Mouse (Mus musculus) thymus, postnatal 4 days (tissue): ENCODE results near the gene Kpna4.
"Not testable (repeated sequence)": the region's sequence is repeated elsewhere in the genome, so short reads cannot be mapped to it uniquely, and the experiment has no call there.

Experiments used
- DNase-seq: peaks from one replicate; pipeline ENCODE4 v3.0.0; 2021

The Kpna4 gene

GRCm38 (mm10) chr3:69064005-69064404 is 62.9 kb downstream of the Kpna4 start:
- no peak for DNase-seq

- DNase-seq, result no peak
Observed at GRCm38 (mm10) chr3:69062764-69063163, 64.1 kb downstream of the Kpna4 start.

GRCm38 (mm10) chr3:69060672-69061071 is 66.2 kb downstream of the Kpna4 start:
- no peak for DNase-seq

- no peak for DNase-seq
Observed at GRCm38 (mm10) chr3:69055871-69056270, 71.0 kb downstream of the Kpna4 start.

GRCm38 (mm10) chr3:69054760-69055432 is 72.0 kb downstream of the Kpna4 start:
- no peak for DNase-seq

- no peak for DNase-seq
Observed at GRCm38 (mm10) chr3:69051894-69052293, 75.0 kb downstream of the Kpna4 start.

- no peak for DNase-seq
Observed at GRCm38 (mm10) chr3:69049011-69049410, 77.9 kb downstream of the Kpna4 start.

GRCm38 (mm10) chr3:69047684-69048083 is 79.2 kb downstream of the Kpna4 start:
- no peak for DNase-seq

GRCm38 (mm10) chr3:69046509-69046908 is 80.4 kb downstream of the Kpna4 start:
- no peak for DNase-seq

GRCm38 (mm10) chr3:69045750-69046149 is 81.2 kb downstream of the Kpna4 start:
- DNase-seq, result peak; percentile 27

- no peak for DNase-seq
Observed at GRCm38 (mm10) chr3:69045400-69045703, 81.6 kb downstream of the Kpna4 start.

GRCm38 (mm10) chr3:69044645-69045399 is 82.1 kb downstream of the Kpna4 start, which contains the start of gene Trim59:
TSS of gene Trim59 (minus strand) at chr3:69044755.
- peak; percentile 95 for DNase-seq

- no peak for DNase-seq
Observed at GRCm38 (mm10) chr3:69044167-69044591, 82.7 kb downstream of the Kpna4 start.

- DNase-seq, result no peak
Observed at GRCm38 (mm10) chr3:69041298-69041697, 85.6 kb downstream of the Kpna4 start.

GRCm38 (mm10) chr3:69040105-69040504 is 86.8 kb downstream of the Kpna4 start:
- no peak for DNase-seq

- DNase-seq, result no peak
Observed at GRCm38 (mm10) chr3:69026133-69026783, 100.7 kb downstream of the Kpna4 start.

- DNase-seq, result no peak
Observed at GRCm38 (mm10) chr3:69020764-69021163, 106.1 kb downstream of the Kpna4 start.

GRCm38 (mm10) chr3:69020285-69020684 is 106.6 kb downstream of the Kpna4 start:
- peak; percentile 57 for DNase-seq

GRCm38 (mm10) chr3:69018635-69019034 is 108.3 kb downstream of the Kpna4 start:
- not testable (repeated sequence) for DNase-seq

GRCm38 (mm10) chr3:69017181-69017580 is 109.7 kb downstream of the Kpna4 start:
- DNase-seq, result no peak
